Comparison of ENCODE assay signal across 9 mouse cellular contexts in the genomic region with DNA sequence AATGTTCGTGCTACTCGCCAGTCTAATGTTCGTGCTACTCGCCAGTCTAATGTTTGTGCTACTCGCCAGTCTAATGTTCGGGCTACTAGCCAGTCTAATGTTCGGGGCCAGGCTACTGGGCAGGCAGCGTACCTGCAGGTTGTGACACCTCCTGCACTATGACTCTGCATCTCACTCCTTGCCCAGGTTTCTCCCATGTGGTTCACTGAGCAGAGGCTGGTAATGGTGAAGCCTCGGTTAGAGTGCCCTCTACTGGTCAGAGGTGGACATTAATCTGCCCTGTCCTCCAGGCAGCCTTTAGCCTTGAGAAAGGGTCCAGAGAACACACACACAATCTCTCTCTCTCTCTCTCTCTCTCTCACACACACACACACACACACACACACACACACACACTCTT. TPM values are rescaled to one million over a fixed set of nuclear protein-coding genes. Genes with fewer than 3 reads are reported as not detected.
DNase-seq lines count a peak whose midpoint lies in the region; ATAC-seq and TF ChIP-seq lines count a peak whose summit lies in the region.
"Had no signal": no experiment of that assay in that cellular context is flagged by ENCODE, and none has a peak within 500 bp of the region (broad histone marks: within the 10 kb centered on the region; RNA-seq: fewer than 3 reads in every experiment).

No protein-coding gene starts in this region.

- H3K4me3 ChIP-seq in forebrain, embryonic 14.5 days (ENCODE audit: low read depth, low read length), result no peak overlapping the region
- no peak overlapping the region for H3K4me3 ChIP-seq in hindbrain, embryonic 11.5 days (ENCODE audit: low read depth, low read length)
- no peak overlapping the region for H3K4me3 ChIP-seq in layer of hippocampus, adult 2 months
- H3K4me3 ChIP-seq in lung, postnatal 0 days (ENCODE audit: low read depth, low read length), result no peak overlapping the region
- H3K4me3 ChIP-seq: megakaryocyte, embryonic 14.5 days had no signal

- H3K4me1 ChIP-seq in forebrain, embryonic 14.5 days (ENCODE audit: control insufficient read depth, insufficient read depth, low read length), result no peaks in the 10 kb centered on the region
- H3K4me1 ChIP-seq in hindbrain, embryonic 11.5 days (replicated peaks; ENCODE audit: control insufficient read depth, insufficient read depth, low read length), result no peaks in the 10 kb centered on the region
- H3K4me1 ChIP-seq in lung, postnatal 0 days (ENCODE audit: insufficient read depth, low read depth, low read length), result no peaks in the 10 kb centered on the region

- ATAC-seq in forebrain, embryonic 14.5 days, result peak; percentile 90
- ATAC-seq in hindbrain, embryonic 11.5 days (ENCODE audit: low FRiP score), result peak; percentile 66
- ATAC-seq in lung, postnatal 0 days, result peak; percentile 85

- H3K27me3 ChIP-seq in forebrain, embryonic 14.5 days (replicated peaks; ENCODE audit: control insufficient read depth, insufficient read depth, low read length), result no peaks in the 10 kb centered on the region
- H3K27me3 ChIP-seq in hindbrain, embryonic 11.5 days (ENCODE audit: control insufficient read depth, insufficient read depth, low read length), result no peaks in the 10 kb centered on the region
- H3K27me3 ChIP-seq in lung, postnatal 0 days (replicated peaks; ENCODE audit: insufficient read depth, low read length), result no peaks in the 10 kb centered on the region

- 62% methylated on average over 9 of the region's 9 CpGs for WGBS in forebrain, embryonic 14.5 days
- WGBS in hindbrain, embryonic 11.5 days, result 56% methylated on average over 9 of the region's 9 CpGs
- WGBS in lung, postnatal 0 days, result 55% methylated on average over 9 of the region's 9 CpGs

- no peak overlapping the region for H3K4me2 ChIP-seq in forebrain, embryonic 14.5 days (ENCODE audit: low read length)
- no peak overlapping the region for H3K4me2 ChIP-seq in hindbrain, embryonic 11.5 days (replicated peaks; ENCODE audit: low read depth, low read length)
- H3K4me2 ChIP-seq in lung, postnatal 0 days (replicated peaks; ENCODE audit: low read depth, low read length), result no peak overlapping the region

- DNase-seq in WW6 (ENCODE audit: low read depth, low spot score), result peak; percentile 58
- peak; percentile 79 to 80 for DNase-seq in cerebellum, adult 18-20 months
- DNase-seq in forebrain, embryonic 14.5 days (ENCODE audit: low spot score), result peak; percentile 84
- peak; percentile 86 for DNase-seq in hindbrain, embryonic 11.5 days (ENCODE audit: low spot score)
- DNase-seq in layer of hippocampus, adult 2 months (ENCODE audit: low spot score in 2 of 2), result peak; percentile 72 to 85
- peak; percentile 76 for DNase-seq in lung, postnatal 0 days (ENCODE audit: low spot score)
- DNase-seq in retina, postnatal 1 day, result peak; percentile 85
- peak; percentile 47 for DNase-seq in yolk sac, embryonic 10.5 days (ENCODE audit: low spot score)

- H3K9me3 ChIP-seq in forebrain, embryonic 14.5 days (replicated peaks; ENCODE audit: control insufficient read depth, low read length), result no peaks in the 10 kb centered on the region
- H3K9me3 ChIP-seq in hindbrain, embryonic 11.5 days (ENCODE audit: control insufficient read depth, low read length), result no peaks in the 10 kb centered on the region
- H3K9me3 ChIP-seq in lung, postnatal 0 days (ENCODE audit: low read length), result no peaks in the 10 kb centered on the region
- H3K9me3 ChIP-seq: megakaryocyte, embryonic 14.5 days had no signal

- TF ChIP-seq EP300 in lung, postnatal 0 days (IDR thresholded peaks at IDR 0.05), result no peak

- H3K9ac ChIP-seq in forebrain, embryonic 14.5 days (ENCODE audit: low read length), result no peak overlapping the region
- no peak overlapping the region for H3K9ac ChIP-seq in hindbrain, embryonic 11.5 days (ENCODE audit: low read depth, low read length)
- no peak overlapping the region for H3K9ac ChIP-seq in lung, postnatal 0 days (replicated peaks; ENCODE audit: low read depth)

- peak; percentile 82 for TF ChIP-seq CTCF in layer of hippocampus, adult 2 months (conservative IDR thresholded peaks at IDR 0.05)
- peak; percentile 92 for TF ChIP-seq CTCF in lung, postnatal 0 days (IDR thresholded peaks at IDR 0.05)

- no peak overlapping the region for H3K27ac ChIP-seq in forebrain, embryonic 14.5 days (ENCODE audit: low read depth, low read length)
- no peak overlapping the region for H3K27ac ChIP-seq in hindbrain, embryonic 11.5 days (ENCODE audit: low read depth, low read length)
- H3K27ac ChIP-seq in layer of hippocampus, adult 2 months, result no peak overlapping the region
- H3K27ac ChIP-seq in lung, postnatal 0 days (ENCODE audit: low read length), result no peak overlapping the region

- 0 out of 2 replicates have a peak, but pooled peaks cover 9% of the 10 kb centered on the region for H3K36me3 ChIP-seq in forebrain, embryonic 14.5 days (ENCODE audit: control insufficient read depth, insufficient read depth, low read length)
- no peaks in the 10 kb centered on the region for H3K36me3 ChIP-seq in hindbrain, embryonic 11.5 days (ENCODE audit: control insufficient read depth, insufficient read depth, low read length)
- H3K36me3 ChIP-seq in lung, postnatal 0 days (ENCODE audit: insufficient read depth, low read length), result no peaks in the 10 kb centered on the region

RNA-seq across cellular contexts. Expression of gene Tspan11, which starts 58.3 kb away (rescaled TPM):
- polyA plus RNA-seq in forebrain, embryonic 14.5 days (2014; fragmentation: Nextera tagmentation; extraction: Ambion mirVana), result 9.8 and 10.5 TPM in 2 replicates
- 17.4 and 17.9 TPM in 2 replicates for polyA plus RNA-seq in hindbrain, embryonic 11.5 days (2014; fragmentation: Nextera tagmentation; extraction: Ambion mirVana)
- 1 to 10 TPM; 1.7 to 3.2 TPM for total RNA-seq in layer of hippocampus, adult 2 months (2021)
- polyA plus RNA-seq in lung, postnatal 0 days (2015; fragmentation: Nextera tagmentation; extraction: Ambion mirVana), result 45.0 and 64.3 TPM in 2 replicates
